Mouse (Mus musculus) erythroblast, embryonic 14.5 days (primary cell): ENCODE measurements around the gene Fam133b.
"Not testable (repeated sequence)": the region's sequence is repeated elsewhere in the genome, so short reads cannot be mapped to it uniquely, and the experiment has no call there.

ENCODE experiments used
- GATA1 ChIP-seq: IDR thresholded peaks from 2 replicates; pipeline ENCODE4 v1.6.1; 2012; ENCODE audit warnings: low read length, inconsistent platforms, mixed read lengths
- TAL1 ChIP-seq: IDR thresholded peaks from 3 replicates; pipeline ENCODE4 v1.6.1; 2012; ENCODE audit warnings: low read length, inconsistent platforms, mixed read lengths

DNA sequence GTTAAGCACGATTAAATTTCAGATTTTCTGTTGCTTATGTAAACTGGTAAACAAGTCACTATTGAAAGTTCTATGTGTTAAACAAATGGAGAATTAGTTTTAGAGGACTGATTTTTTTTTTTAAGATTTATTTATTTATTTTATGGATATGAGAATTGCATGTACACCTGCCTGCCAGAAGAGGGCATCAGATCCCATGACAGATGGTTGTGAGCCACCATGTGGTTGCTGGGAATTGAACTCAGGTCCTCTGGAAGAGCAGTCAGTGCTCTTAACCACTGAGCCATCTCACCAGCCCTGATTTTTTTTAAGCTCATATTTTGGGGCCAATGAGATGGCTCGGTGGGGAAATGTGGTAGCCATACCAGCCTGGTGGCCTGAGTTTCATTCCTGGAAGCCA, 68.2 kb downstream of the Fam133b start:
- not testable (repeated sequence) for TF ChIP-seq GATA1, TAL1
